Mouse (Mus musculus): ENCODE measurements around the gene Nos1.

- TF ChIP-seq CTCF (IDR thresholded peaks at IDR 0.05; ENCODE audit: low read depth), result no peak
- no peak for TF ChIP-seq EP300 (IDR thresholded peaks at IDR 0.05; ENCODE audit: low read depth)
Observed at GRCm38 (mm10) chr5:117818800-117819199, 38.0 kb downstream of the Nos1 start.

All from heart, postnatal 0 days (tissue).